Mouse (Mus musculus) bone marrow macrophage, adult 2 months (primary cell): ENCODE measurements around the gene Crtc1. TPM values are rescaled to one million over a fixed set of nuclear protein-coding genes. Genes with fewer than 3 reads are reported as not detected.

ENCODE experiments used
- H3K27ac ChIP-seq: 2 replicates; pipeline ENCODE4 v1.5.1; 2012; ENCODE audit warnings: low read depth, low read length; ENCODE audit not compliant: insufficient read depth
- H3K4me1 ChIP-seq: 2 replicates; pipeline ENCODE4 v1.6.1; 2012; ENCODE audit warnings: low read length; ENCODE audit not compliant: control insufficient read depth, insufficient read depth
- H3K4me3 ChIP-seq: 2 replicates; pipeline ENCODE4 v1.5.1; 2012; ENCODE audit warnings: mild to moderate bottlenecking, low read length, moderate library complexity; ENCODE audit not compliant: insufficient read depth
- CTCF ChIP-seq: IDR thresholded peaks from 2 replicates; pipeline ENCODE4 v1.5.1; 2012; ENCODE audit warnings: low read depth, mild to moderate bottlenecking, low read length, moderate library complexity
- POLR2A ChIP-seq: IDR thresholded peaks from 2 replicates; pipeline ENCODE4 v1.6.1; 2012; ENCODE audit warnings: mild to moderate bottlenecking, low read depth, low read length, borderline replicate concordance
- polyA plus RNA-seq: library from polyadenylated mRNA; stranded (reverse); fragments of >200 nt; gene quantifications from 2 replicates; pipeline ENCODE4 v1.2.4, GENCODE M21; 2012; ENCODE audit not compliant: missing spikeins, insufficient read depth, insufficient read length

Gene Crtc1
- polyA plus RNA-seq, 1 experiment = 8.4 TPM

- Histone ChIP-seq H3K27ac (peak within 1 kb of the TSS; percentile 34), H3K4me3 (peak within 1 kb of the TSS; percentile 98), H3K4me1 (peaks cover 6% of the 10 kb centered on the region; the same call in 1 of the 2 replicates)
- TF ChIP-seq CTCF = no peak
- no peak; the same call in 1 of the 2 replicates for TF ChIP-seq POLR2A
Observed at GRCm38 (mm10) chr8:70476333-70477268, 37.2 kb upstream of the Crtc1 start, which contains the start of gene Klhl26. Klhl26 (minus strand) TSS chr8:70476968.

DNA sequence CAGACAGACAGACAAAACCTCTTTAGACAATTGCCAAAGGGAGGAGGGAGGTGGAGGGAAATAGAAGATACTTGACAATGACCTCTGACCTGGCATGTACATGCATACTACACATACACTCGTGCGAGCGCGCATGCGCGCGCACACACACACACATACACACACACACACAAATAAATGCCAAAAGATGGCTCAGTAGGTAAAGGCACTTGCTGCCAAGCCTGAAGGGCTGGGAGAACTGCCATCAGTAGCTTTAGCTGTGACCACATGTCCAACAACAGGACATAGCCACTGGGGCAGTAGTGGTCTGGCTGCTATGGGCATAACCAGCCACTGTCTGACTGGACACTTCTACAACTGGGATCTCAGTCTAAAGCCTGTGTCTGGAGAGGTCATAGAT lies 32.5 kb upstream of the Crtc1 start:
- TF ChIP-seq POLR2A (no peak), CTCF (no peak)
- Histone ChIP-seq H3K4me1 (peaks cover 6% of the 10 kb centered on the region; the same call in 1 of the 2 replicates), H3K4me3 (no peak overlapping the region), H3K27ac (no peak overlapping the region)

GRCm38 (mm10) chr8:70469938-70470337 lies 30.6 kb upstream of the Crtc1 start:
- H3K4me1 ChIP-seq = no peaks in the 10 kb centered on the region; the same call in 1 of the 2 replicates
- no peak overlapping the region for H3K4me3 ChIP-seq
- TF ChIP-seq POLR2A = no peak
- no peak for TF ChIP-seq CTCF

DNA sequence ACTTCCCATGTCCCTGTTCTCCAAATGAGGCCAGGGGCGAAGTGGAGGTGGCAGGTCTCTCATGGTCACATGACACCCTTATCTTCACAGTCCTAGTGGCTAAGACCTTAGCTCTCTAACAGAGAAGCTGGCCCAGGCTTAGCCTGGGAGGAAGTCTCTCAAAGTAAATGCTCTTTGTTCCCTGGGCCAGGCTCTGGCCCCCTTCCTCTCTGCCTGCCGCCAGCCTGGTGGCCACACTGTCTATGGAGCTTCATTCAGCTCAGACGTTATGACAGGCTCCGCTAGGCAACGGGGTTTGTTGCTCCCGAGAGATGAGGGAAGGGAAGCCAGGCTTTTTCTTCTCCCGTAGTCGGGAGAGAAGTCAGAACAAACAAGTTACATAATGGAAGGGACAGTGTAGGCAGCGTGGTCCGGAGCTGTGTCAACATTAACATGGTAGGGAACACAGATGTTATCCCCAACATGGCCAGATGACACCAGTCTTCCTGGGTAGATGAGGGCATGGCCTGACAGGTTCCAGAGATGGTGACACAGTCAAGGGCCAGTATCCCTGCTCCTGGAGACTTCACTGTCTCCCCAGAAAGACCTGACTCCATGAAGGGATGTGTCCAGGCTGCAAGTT lies 30.0 kb upstream of the Crtc1 start:
- TF ChIP-seq POLR2A = no peak
- no peak for TF ChIP-seq CTCF
- H3K27ac ChIP-seq = no peak overlapping the region
- H3K4me3 ChIP-seq = no peak overlapping the region
- H3K4me1 ChIP-seq = no peaks in the 10 kb centered on the region; the same call in 1 of the 2 replicates

More at GRCm38 (mm10) chr8:70469938-70470337, 30.6 kb upstream of the Crtc1 start:
- H3K27ac ChIP-seq = no peak overlapping the region

GRCm38 (mm10) chr8:70468733-70469132 lies 29.4 kb upstream of the Crtc1 start:
- Histone ChIP-seq H3K4me3 (no peak overlapping the region), H3K4me1 (no peaks in the 10 kb centered on the region; the same call in 1 of the 2 replicates), H3K27ac (no peak overlapping the region)
- TF ChIP-seq CTCF (no peak), POLR2A (no peak)

GRCm38 (mm10) chr8:70467907-70468306 lies 28.5 kb upstream of the Crtc1 start:
- H3K4me3 ChIP-seq = no peak overlapping the region
- H3K27ac ChIP-seq = no peak overlapping the region
- no peaks in the 10 kb centered on the region; the same call in 1 of the 2 replicates for H3K4me1 ChIP-seq
- TF ChIP-seq POLR2A (no peak), CTCF (no peak)

GRCm38 (mm10) chr8:70467229-70467725 lies 27.9 kb upstream of the Crtc1 start:
- no peak for TF ChIP-seq POLR2A
- TF ChIP-seq CTCF = no peak
- Histone ChIP-seq H3K4me1 (no peaks in the 10 kb centered on the region), H3K4me3 (no peak overlapping the region), H3K27ac (no peak overlapping the region)

GRCm38 (mm10) chr8:70466771-70467170 lies 27.4 kb upstream of the Crtc1 start:
- Histone ChIP-seq H3K4me3 (no peak overlapping the region), H3K27ac (no peak overlapping the region), H3K4me1 (peaks cover 3% of the 10 kb centered on the region; the same call in 1 of the 2 replicates)

GRCm38 (mm10) chr8:70466305-70466704 lies 26.9 kb upstream of the Crtc1 start:
- Histone ChIP-seq H3K4me1 (peaks cover 3% of the 10 kb centered on the region; the same call in 1 of the 2 replicates), H3K4me3 (no peak overlapping the region), H3K27ac (no peak overlapping the region)
- no peak for TF ChIP-seq CTCF
- no peak for TF ChIP-seq POLR2A

More at GRCm38 (mm10) chr8:70466771-70467170, 27.4 kb upstream of the Crtc1 start:
- TF ChIP-seq CTCF = no peak
- TF ChIP-seq POLR2A = no peak
